Mouse (Mus musculus): ENCODE results near the gene Ifngr2. TPM values are rescaled to one million over a fixed set of nuclear protein-coding genes. Genes with fewer than 3 reads are reported as not detected.
"Not testable (repeated sequence)": the region's sequence is repeated elsewhere in the genome, so short reads cannot be mapped to it uniquely, and the experiment has no call there.

Ifngr2 gene
- 10 to 100 TPM; 52.7 to 61.5 TPM for total RNA-seq (2021)
- long read RNA-seq, experiment 1, transcript Ifngr2-201 (7 exons, 3,708 nt) = major isoform, 196 of 206 reads
- long read RNA-seq, experiment 1, partial matches to known transcripts = 4 of 206 reads
- long read RNA-seq, experiment 1, other reads (novel, unspliced or antisense) = 6 of 206 reads
- long read RNA-seq, experiment 2, transcript Ifngr2-201 (7 exons, 3,708 nt) = major isoform, 149 of 157 reads
- long read RNA-seq, experiment 2, partial matches to known transcripts = 6 of 157 reads
- long read RNA-seq, experiment 2, other reads (novel, unspliced or antisense) = 2 of 157 reads

DNA sequence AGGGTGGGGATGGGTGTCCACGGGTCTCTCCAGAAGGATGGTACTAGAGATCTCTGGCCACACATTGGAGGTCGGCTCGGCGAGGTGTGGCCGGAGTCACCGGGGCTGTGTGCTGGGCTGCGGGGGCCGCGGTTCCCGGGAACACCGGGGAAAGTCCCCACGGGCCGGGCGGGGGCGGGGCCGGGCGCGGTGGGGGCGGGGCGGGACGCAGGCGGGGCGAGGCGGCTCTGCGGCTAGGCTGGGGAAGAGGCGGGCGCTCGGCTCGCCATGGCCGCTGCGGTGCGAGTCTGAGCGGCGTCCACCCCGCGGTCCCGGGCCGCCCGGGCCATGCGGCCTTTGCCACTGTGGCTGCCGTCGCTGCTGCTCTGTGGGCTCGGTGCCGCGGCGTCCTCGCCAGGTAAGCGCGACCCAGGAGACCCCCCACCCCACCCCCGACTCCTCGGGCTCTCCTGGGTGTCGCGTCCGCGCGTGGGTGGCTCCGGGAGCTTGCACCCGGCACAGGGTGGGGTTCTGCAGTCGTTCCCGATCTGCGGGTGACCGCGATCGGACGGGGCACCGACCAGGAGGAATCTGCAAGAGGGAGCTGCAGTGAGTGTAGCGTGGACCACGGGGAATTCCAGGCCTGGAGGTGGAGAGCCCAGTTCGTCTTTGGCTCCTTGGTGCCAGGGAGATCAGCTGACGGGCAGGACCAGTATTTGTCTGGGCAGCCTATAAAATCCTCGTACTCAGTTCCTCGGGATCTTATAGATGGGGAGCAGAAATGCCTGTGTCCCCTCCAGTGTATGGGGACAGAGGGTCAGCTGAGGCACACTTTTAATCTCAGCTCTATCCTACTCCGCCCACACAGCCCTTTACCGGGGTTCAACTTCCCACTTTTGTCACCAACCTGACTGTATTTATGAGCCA, at the start of gene Ifngr2:
TSS of gene Ifngr2 (plus strand) at position 237 of the 906 bp plus-strand sequence.
- DNase-seq (ENCODE audit: low spot score) = peak; percentile 55

GRCm38 (mm10) chr16:91498041-91498440, 48.8 kb upstream of the Ifngr2 start:
- DNase-seq (ENCODE audit: low spot score) = no peak

DNA sequence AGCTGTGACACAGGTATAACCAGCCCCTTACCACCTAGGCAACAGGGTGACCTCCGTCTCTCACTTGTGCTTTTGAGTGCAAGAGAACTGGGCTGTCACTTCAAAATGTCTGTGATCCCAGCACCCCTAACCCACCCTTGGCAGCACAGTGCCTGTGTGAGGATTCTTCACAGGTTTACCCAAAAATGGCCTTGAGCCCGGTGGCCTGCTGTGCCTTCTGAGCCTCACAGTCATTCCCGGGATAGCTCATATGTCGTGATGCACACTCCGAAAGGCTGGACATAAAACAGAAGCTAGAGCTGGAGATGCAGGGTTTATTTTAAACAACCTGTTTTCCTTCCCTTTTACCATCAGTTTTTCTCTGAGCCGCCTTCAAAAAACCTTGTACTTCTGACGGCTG, 42.2 kb upstream of the Ifngr2 start:
- DNase-seq (ENCODE audit: low spot score) = no peak

GRCm38 (mm10) chr16:91505116-91505601, 41.7 kb upstream of the Ifngr2 start:
- peak; percentile 81 for DNase-seq (ENCODE audit: low spot score)

DNA sequence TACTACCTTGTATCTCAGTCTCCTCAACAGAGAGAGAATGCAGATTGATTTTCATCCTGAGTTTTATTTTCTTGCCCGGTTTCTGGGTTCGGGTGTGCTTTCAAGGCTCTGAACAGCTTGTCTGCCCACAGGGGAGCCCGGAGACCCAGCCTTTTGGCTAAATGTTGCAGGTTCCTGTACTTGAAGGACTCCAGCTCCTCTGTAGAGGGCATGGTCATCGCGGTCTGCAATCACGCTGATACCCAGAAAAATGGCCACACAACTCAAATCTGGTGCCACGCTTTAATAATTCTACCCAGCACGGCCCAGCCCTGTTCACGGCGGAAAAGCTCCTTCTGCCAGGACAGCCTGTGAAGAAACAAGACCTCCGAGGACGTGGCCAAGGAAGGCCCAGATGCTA, 40.5 kb upstream of the Ifngr2 start:
- DNase-seq (ENCODE audit: low spot score) = no peak

GRCm38 (mm10) chr16:91512161-91512787, 34.6 kb upstream of the Ifngr2 start:
- peak; percentile 86 for DNase-seq (ENCODE audit: low spot score)

DNA sequence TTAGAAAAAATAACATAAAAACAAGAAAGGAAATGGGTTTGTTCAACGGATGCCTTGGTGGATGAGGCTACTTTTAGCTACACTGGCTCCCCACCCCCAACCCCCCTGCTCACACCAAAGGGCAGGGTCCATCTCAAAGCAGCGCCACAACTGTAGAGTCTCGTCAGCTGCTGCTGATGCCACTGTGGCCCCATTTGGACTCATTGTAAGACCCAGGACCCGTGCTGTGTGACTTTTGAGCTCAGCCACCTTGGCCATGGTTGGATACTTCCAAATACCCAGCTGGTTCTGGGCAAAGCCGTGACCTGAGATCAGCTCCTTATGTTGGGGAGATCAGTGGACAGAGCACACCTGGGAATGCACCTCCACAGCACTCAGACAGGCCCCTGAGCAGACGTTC, 33.8 kb upstream of the Ifngr2 start:
- DNase-seq (ENCODE audit: low spot score) = no peak

- no peak for DNase-seq (ENCODE audit: low spot score)
Measured at GRCm38 (mm10) chr16:91517020-91517419, 29.9 kb upstream of the Ifngr2 start.

DNA sequence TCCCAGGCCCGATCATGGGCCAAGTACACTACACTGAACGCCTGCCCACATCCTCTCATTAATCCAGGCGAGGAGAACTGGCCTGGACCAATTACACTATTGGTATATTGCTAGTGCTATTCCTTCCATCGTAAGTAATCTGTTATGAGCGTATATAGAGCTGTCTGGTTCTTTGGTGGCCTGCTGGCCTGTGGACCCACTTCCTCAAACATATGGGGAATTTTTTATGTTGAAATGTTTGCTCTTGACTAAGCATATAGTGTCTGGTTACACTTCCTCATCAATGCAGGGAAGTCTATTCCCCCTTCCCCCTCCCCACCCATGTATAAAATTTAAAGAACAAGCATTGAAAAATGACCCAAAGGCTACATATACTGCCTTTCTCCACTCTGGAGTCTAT, 24.8 kb upstream of the Ifngr2 start:
- no peak for DNase-seq (ENCODE audit: low spot score)

DNA sequence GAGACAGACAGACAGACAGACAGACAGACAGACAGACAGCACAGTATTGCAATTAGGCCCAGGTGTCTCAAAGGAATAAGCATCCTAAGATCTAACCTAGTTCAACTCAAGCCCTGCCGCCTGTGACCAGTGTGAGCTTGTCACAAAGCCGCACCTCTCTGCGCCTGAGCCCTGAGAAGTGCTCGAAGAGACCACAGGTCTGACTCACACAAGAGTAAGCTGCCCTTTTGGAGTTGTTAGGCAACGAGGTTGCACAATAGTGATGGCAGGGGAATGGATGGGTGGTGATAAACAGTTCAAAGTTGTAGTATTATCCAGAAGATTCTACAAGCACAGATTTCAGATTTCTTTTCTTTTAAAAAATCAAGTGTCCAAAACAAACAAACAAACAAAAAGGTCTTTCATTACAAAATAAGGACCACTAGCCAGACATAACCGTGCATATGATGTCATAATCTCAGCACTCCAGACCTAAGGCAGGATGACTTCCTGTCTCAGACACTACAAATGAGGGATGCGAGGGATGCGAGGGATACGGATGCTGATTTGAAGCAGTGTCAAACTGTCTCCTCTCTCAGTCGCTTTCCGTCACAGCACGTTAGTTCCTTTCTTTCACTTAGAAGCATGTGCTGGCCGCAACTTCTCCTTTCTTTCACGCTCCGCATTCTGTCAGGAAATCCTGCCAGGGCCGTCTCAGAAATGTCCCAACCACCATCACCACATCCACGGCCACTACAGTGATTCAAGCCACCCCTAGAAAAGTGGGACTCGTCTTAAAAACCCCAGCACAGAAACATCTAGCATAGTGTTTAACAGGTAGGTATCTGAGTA, 24.2 kb upstream of the Ifngr2 start:
- DNase-seq (ENCODE audit: low spot score) = peak; percentile 34

DNA sequence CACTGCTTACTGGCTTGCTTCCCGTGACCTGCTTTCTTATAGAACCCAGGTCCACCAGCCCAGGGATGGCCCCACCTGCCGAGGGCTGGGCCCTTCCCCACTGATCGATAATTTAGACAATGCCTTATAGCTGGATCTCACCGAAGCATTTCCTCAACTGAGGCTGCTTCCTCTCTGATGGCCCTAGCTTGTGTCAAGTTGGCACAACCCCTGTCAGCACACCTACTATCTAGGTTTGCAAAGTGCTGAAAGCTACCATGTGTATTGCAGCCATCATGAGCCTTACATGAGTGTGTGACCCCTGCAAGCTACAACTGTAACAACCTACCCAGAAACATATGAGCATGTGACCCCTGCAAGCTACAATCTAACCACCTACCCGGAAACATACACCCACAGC, 22.7 kb upstream of the Ifngr2 start:
- DNase-seq (ENCODE audit: low spot score) = no peak

DNA sequence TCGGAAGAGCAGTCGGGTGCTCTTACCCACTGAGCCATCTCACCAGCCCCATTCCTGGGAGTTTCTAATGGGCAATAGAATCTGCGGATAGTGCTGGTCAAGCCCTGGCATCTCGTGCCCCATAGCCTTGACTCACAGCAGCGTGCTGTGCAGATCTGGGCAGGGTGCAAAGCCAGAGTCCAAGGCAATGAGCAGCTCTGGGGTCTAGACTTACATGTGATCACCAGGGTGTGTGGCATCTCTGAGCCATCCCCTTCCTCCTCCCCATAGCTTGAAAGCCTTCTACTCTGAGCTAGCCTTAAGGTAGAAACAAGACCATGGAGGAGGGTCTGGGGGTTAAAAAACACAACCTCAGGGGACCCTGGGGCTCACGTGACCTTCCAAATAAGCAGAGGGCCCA, 20.6 kb upstream of the Ifngr2 start:
- DNase-seq (ENCODE audit: low spot score) = no peak

GRCm38 (mm10) chr16:91527051-91527450, 19.8 kb upstream of the Ifngr2 start:
- peak; percentile 60 for DNase-seq (ENCODE audit: low spot score)

- DNase-seq (ENCODE audit: low spot score) = no peak
Measured at GRCm38 (mm10) chr16:91527500-91527899, 19.4 kb upstream of the Ifngr2 start.

- DNase-seq (ENCODE audit: low spot score) = no peak
Measured at GRCm38 (mm10) chr16:91528578-91528977, 18.3 kb upstream of the Ifngr2 start.

DNA sequence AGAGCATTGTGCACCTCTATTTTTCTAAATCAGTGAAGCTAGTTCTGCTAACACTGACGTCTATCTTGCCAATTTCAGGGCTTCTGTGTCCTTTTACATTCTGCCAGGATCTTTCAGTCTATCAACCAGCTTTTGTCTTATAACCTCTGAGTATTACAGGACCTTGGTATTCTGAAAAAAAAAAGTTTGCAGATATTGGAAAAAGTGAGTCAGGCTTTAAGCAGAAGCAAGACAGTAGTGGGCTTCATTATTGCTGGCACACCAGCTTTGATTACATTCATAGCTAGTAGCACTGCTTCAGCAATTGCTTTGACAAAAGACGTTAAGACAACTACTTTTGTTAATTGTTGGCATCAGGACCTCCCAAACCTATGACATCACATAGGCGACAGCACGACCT, 16.0 kb upstream of the Ifngr2 start:
- not testable (repeated sequence) for DNase-seq (ENCODE audit: low spot score)

DNA sequence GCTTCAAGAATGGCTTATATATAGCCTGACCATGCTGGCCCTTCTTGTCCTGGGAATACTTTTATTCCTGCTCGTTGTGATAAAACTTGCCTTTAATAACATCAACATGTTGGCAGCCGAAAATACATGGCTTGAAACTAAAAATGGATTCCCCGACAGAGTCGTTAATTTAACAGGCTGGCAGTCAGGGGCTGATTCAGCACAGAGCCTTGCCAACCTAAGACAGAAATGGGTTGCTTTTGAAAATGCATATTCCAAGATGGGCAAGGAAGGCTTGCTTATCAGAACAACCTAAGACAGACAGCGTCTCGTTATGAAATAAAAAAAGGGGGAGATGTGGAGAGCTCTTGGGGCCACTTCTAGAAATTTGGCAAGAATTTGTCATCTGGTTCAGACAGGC, 15.0 kb upstream of the Ifngr2 start:
- DNase-seq (ENCODE audit: low spot score) = no peak

GRCm38 (mm10) chr16:91532429-91532828, 14.4 kb upstream of the Ifngr2 start:
- no peak for DNase-seq (ENCODE audit: low spot score)

DNA sequence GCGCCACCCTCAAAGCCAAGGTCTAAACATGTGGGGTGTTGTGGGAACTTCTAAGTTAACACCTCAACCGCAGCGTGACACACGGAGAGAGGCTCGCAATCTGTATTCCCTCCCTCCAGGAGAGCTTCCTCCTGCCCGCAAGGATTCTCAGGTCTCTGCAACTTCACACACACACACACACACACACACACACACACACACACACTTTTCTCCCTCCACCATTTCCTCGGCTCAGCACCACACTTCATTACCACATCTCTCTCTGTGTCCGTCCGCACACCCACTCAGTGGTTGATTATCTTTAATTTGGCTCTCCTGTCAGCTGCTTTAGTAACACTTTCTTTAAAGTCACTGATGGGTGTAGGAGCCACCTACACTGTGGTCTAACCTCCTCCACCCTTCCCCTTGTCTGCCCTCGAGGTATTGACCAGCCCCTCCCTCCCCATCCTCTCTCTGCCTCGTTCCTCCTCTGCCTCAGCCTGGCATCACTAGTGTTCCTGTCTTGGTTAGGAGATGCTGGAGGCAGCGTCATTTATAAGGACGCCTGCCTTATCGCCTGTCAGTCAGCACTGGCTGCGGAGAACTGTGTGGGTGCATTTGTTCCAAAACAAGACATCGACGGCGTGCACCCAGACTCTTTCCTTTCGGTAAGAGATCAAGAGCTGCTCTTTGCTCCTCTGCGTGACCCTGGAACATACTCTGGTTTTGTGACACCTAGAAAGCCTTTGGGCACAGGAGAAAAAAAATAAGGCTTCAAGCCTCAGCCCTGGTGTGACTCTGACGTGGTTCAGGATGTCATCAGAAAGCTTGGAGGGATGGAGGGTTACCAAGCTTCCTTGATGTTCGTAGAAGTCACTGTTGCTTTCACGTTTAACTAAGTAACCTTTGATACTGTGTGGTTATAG, 13.5 kb upstream of the Ifngr2 start:
- no peak for DNase-seq (ENCODE audit: low spot score)

- DNase-seq (ENCODE audit: low spot score) = no peak
Measured at GRCm38 (mm10) chr16:91534477-91534876, 12.4 kb upstream of the Ifngr2 start.

Data from gastrocnemius, adult 18-20 months (tissue).